Mouse (Mus musculus): Measurements from ENCODE around the gene Dph5. TPM values are rescaled to one million over a fixed set of nuclear protein-coding genes. Genes with fewer than 3 reads are reported as not detected.

Gene Dph5
- polyA plus RNA-seq, 1 experiment: 10.2 TPM

- TF ChIP-seq CTCF (IDR thresholded peaks at IDR 0.05; ENCODE audit: extremely low read depth, insufficient read depth, insufficient read length, insufficient replicate concordance): no peak
- TF ChIP-seq POLR2A (IDR thresholded peaks at IDR 0.05; ENCODE audit: low read depth, low read length): no peak
- H3K27ac ChIP-seq (ENCODE audit: insufficient read depth, low read length): 0 out of 2 replicates have a peak overlapping the region, but pooled peaks have one; percentile 15
- no peak for DNase-seq (ENCODE audit: low read depth in 1 of 2, low spot score in 2 of 2)
- peaks cover 12% of the 10 kb centered on the region for H3K36me3 ChIP-seq (ENCODE audit: control insufficient read depth, insufficient read depth, low read length)
- no peaks in the 10 kb centered on the region for H3K4me1 ChIP-seq (ENCODE audit: control insufficient read depth, insufficient read depth, insufficient read length)
- 95% methylated on average over 11 of the region's 11 CpGs for WGBS
- no peaks in the 10 kb centered on the region for H3K27me3 ChIP-seq (ENCODE audit: control insufficient read depth, insufficient read depth, low read length)
- no peak overlapping the region for H3K4me3 ChIP-seq (ENCODE audit: extremely low read depth, insufficient read depth, insufficient read length)
Measured at GRCm38 (mm10) chr3:115961311-115962027, 73.8 kb downstream of the Dph5 start.

DNA sequence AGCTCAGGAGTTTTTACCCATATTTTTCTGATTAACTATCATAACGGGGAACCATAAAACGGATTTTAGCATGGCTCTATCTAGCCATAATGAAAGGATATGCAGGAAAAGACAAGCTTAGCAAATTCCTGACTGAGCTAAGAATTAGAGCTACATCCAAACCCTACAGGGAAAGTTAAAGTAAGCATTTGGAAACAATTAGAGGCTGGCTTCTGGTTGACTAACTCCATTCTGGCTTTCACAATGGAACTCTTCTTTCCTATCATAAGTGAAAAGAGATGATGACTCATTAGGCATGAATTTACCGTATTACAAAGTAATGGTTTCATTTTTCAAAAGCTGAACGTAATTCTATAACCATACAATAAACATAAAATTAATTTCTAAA, 74.4 kb downstream of the Dph5 start:
- DNase-seq (ENCODE audit: low read depth in 1 of 2, low spot score in 2 of 2): no peak
- WGBS: 86% methylated on average over 4 of the region's 4 CpGs
- Histone ChIP-seq H3K27me3 (ENCODE audit: control insufficient read depth, insufficient read depth, low read length) (no peaks in the 10 kb centered on the region), H3K4me3 (ENCODE audit: extremely low read depth, insufficient read depth, insufficient read length) (no peak overlapping the region), H3K4me1 (ENCODE audit: control insufficient read depth, insufficient read depth, insufficient read length) (no peaks in the 10 kb centered on the region), H3K27ac (ENCODE audit: insufficient read depth, low read length) (no peak overlapping the region), H3K36me3 (ENCODE audit: control insufficient read depth, insufficient read depth, low read length) (peaks cover 12% of the 10 kb centered on the region)
- TF ChIP-seq CTCF (IDR thresholded peaks at IDR 0.05; ENCODE audit: extremely low read depth, insufficient read depth, insufficient read length, insufficient replicate concordance) (no peak), POLR2A (IDR thresholded peaks at IDR 0.05; ENCODE audit: low read depth, low read length) (no peak)

DNA sequence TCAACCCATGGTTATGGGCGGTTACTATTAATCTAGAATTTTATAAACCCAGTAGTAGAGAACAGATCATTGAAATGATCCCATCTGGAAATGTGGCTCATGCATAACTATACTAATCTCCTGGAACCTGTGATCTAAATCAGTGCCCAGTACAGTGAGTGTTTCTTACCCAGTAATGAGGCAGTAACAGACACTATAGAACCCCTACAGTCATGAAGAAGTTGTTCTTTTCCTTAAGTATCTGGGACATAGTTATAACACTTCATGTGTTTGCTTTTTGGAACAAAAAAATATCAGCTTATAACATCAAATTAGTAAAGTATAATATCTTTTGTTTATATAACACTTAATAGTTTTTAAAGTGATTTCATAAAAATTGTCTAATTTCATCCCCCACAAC, 76.0 kb downstream of the Dph5 start:
- 98% methylated on average over 1 of the region's 1 CpGs for WGBS
- no peaks in the 10 kb centered on the region for H3K4me1 ChIP-seq (ENCODE audit: control insufficient read depth, insufficient read depth, insufficient read length)
- no peak overlapping the region for H3K4me3 ChIP-seq (ENCODE audit: extremely low read depth, insufficient read depth, insufficient read length)
- TF ChIP-seq CTCF (IDR thresholded peaks at IDR 0.05; ENCODE audit: extremely low read depth, insufficient read depth, insufficient read length, insufficient replicate concordance) (no peak), POLR2A (IDR thresholded peaks at IDR 0.05; ENCODE audit: low read depth, low read length) (no peak)
- H3K27me3 ChIP-seq (ENCODE audit: control insufficient read depth, insufficient read depth, low read length): no peaks in the 10 kb centered on the region
- DNase-seq (ENCODE audit: low read depth in 1 of 2, low spot score in 2 of 2): no peak
- no peak overlapping the region for H3K27ac ChIP-seq (ENCODE audit: insufficient read depth, low read length)
- H3K36me3 ChIP-seq (ENCODE audit: control insufficient read depth, insufficient read depth, low read length): peaks cover 6% of the 10 kb centered on the region; the same call in 1 of the 2 replicates

- Histone ChIP-seq H3K36me3 (ENCODE audit: control insufficient read depth, insufficient read depth, low read length) (peaks cover 3% of the 10 kb centered on the region; the same call in 1 of the 2 replicates), H3K4me1 (ENCODE audit: control insufficient read depth, insufficient read depth, insufficient read length) (0 out of 2 replicates have a peak, but pooled peaks cover 1% of the 10 kb centered on the region), H3K4me3 (ENCODE audit: extremely low read depth, insufficient read depth, insufficient read length) (no peak overlapping the region), H3K27me3 (ENCODE audit: control insufficient read depth, insufficient read depth, low read length) (no peaks in the 10 kb centered on the region), H3K27ac (ENCODE audit: insufficient read depth, low read length) (no peak overlapping the region)
- 96% methylated on average over 5 of the region's 5 CpGs for WGBS
- no peak for DNase-seq (ENCODE audit: low read depth in 1 of 2, low spot score in 2 of 2)
- TF ChIP-seq CTCF (IDR thresholded peaks at IDR 0.05; ENCODE audit: extremely low read depth, insufficient read depth, insufficient read length, insufficient replicate concordance) (no peak), POLR2A (IDR thresholded peaks at IDR 0.05; ENCODE audit: low read depth, low read length) (no peak)
Measured at GRCm38 (mm10) chr3:115964071-115964470, 76.4 kb downstream of the Dph5 start.

DNA sequence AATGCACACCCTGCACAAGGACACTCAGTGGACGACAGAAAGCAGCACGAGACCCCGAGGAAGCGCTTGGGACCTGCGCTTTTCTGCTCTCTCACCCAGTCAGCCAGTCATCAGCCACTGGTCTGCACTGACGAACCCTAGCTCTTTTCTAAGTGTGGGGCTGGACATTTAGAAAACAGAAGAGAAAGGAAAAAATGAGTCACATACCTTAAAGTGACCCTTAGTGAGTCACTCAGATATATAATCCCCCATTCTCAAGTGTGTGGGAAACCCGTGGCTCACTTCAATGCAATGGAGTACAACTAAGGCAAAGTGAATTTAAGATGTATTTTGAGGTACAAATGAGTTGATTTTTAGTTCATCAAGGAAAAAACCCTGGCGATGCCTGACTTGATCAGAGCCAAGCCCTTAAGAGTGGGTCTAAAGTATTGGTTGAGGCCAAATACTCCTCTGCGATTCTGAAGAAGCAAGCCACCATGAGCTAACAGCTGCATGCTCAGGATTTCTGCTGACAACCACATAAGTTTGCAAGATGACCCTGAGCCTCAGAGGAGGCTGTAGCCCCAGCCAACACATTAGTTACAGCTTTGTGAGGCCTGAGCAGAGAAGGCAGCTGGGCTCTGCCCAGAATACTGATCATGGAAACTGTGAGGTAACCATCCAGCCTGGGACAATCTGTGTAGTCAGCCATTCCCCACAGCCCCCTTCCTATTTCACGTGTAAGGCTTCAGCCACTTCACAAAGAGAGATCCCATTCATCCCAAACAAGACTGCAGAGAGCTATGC, 81.3 kb downstream of the Dph5 start:
- Histone ChIP-seq H3K27me3 (ENCODE audit: control insufficient read depth, insufficient read depth, low read length) (no peaks in the 10 kb centered on the region), H3K36me3 (ENCODE audit: control insufficient read depth, insufficient read depth, low read length) (peaks cover 5% of the 10 kb centered on the region), H3K27ac (ENCODE audit: insufficient read depth, low read length) (no peak overlapping the region; the same call in 1 of the 2 replicates), H3K4me1 (ENCODE audit: control insufficient read depth, insufficient read depth, insufficient read length) (peaks cover 6% of the 10 kb centered on the region; the same call in 1 of the 2 replicates), H3K4me3 (ENCODE audit: extremely low read depth, insufficient read depth, insufficient read length) (no peak overlapping the region)
- DNase-seq (ENCODE audit: low read depth in 1 of 2, low spot score in 2 of 2): no peak
- no peak for TF ChIP-seq POLR2A (IDR thresholded peaks at IDR 0.05; ENCODE audit: low read depth, low read length)
- TF ChIP-seq CTCF (IDR thresholded peaks at IDR 0.05; ENCODE audit: extremely low read depth, insufficient read depth, insufficient read length, insufficient replicate concordance): no peak
- WGBS: 92% methylated on average over 10 of the region's 10 CpGs

DNA sequence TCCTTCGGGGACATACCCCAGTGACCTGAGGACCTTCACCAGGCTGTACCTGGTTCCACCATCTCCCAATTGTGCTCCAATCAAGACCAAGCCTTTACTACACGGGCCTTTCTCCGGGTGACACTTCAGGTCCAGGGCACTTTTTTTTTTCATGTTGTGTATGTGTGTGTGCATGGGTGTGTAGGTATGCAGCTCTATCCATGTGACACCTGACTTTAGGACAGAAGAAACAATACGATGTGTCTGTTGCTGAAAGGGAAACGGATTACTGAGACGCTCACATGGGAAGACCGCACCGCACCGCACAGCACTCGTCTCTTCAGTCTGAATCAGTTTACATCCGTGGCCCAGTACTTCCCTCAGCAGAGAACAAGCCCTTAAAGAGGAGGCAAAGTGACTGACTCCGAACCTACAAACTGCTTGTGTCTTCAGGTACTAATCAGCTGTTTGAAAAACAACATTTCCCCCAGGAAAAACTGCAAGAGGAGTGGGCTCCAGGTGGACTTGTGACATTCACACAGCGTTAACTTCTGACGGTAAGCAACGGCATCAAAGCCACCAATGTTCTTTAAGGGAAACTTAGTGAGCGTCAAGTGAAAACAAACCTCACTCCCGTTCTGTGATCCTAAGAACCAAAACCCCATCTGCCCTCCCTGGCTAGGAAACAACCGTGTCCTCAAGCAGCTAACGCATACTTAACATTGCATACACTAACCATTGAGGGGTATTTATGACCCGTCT, 83.6 kb downstream of the Dph5 start:
- TF ChIP-seq POLR2A (IDR thresholded peaks at IDR 0.05; ENCODE audit: low read depth, low read length) (no peak), CTCF (IDR thresholded peaks at IDR 0.05; ENCODE audit: extremely low read depth, insufficient read depth, insufficient read length, insufficient replicate concordance) (no peak)
- no peak for DNase-seq (ENCODE audit: low read depth in 1 of 2, low spot score in 2 of 2)
- Histone ChIP-seq H3K27me3 (ENCODE audit: control insufficient read depth, insufficient read depth, low read length) (no peaks in the 10 kb centered on the region), H3K36me3 (ENCODE audit: control insufficient read depth, insufficient read depth, low read length) (peaks cover 8% of the 10 kb centered on the region), H3K4me3 (ENCODE audit: extremely low read depth, insufficient read depth, insufficient read length) (no peak overlapping the region), H3K27ac (ENCODE audit: insufficient read depth, low read length) (peak overlapping the region; percentile 85), H3K4me1 (ENCODE audit: control insufficient read depth, insufficient read depth, insufficient read length) (peaks cover 6% of the 10 kb centered on the region; the same call in 1 of the 2 replicates)
- WGBS: 87% methylated on average over 20 of the region's 20 CpGs

Measured in spleen, adult 2 months (tissue).